Mouse (Mus musculus) liver, embryonic 13.5 days (tissue): ENCODE results near the gene Kif14. TPM values are rescaled to one million over a fixed set of nuclear protein-coding genes. Genes with fewer than 3 reads are reported as not detected.

Source experiments
- ATAC-seq: fragments of 200-750 bp; cut with Nextera tagmentation; 2 replicates; pipeline ENCODE4 v1.8.0; 2017; ENCODE audit warnings: low read depth, mild to moderate bottlenecking, moderate number of reproducible peaks, moderate library complexity
- DNase-seq: peaks from one replicate; pipeline ENCODE4 v3.0.0; 2022
- H3K27ac ChIP-seq: fragments of 300-500 bp; sonication (generic); 2 replicates; pipeline ENCODE4 v1.5.1; 2015; ENCODE audit warnings: moderate library complexity, mild to moderate bottlenecking, inconsistent platforms
- H3K27me3 ChIP-seq: fragments of 300-500 bp; sonication (generic); 2 replicates; pipeline ENCODE4 v1.6.1; 2015; ENCODE audit warnings: mild to moderate bottlenecking, inconsistent platforms
- H3K36me3 ChIP-seq: fragments of 300-500 bp; sonication (generic); 2 replicates; pipeline ENCODE4 v1.6.1; 2015; ENCODE audit warnings: mild to moderate bottlenecking, inconsistent platforms
- H3K4me1 ChIP-seq: fragments of 300-500 bp; sonication (generic); replicated peaks from 2 replicates; pipeline ENCODE4 v1.6.1; 2015; ENCODE audit warnings: inconsistent platforms
- H3K4me2 ChIP-seq: fragments of 300-500 bp; sonication (generic); 2 replicates; pipeline ENCODE4 v1.6.1; 2015; ENCODE audit warnings: inconsistent platforms, mild to moderate bottlenecking, moderate library complexity
- H3K4me3 ChIP-seq: fragments of 300-500 bp; sonication (generic); replicated peaks from 2 replicates; pipeline ENCODE4 v1.5.1; 2015; ENCODE audit warnings: mild to moderate bottlenecking, inconsistent platforms
- H3K9ac ChIP-seq: fragments of 300-500 bp; sonication (generic); 2 replicates; pipeline ENCODE4 v1.6.1; 2015; ENCODE audit warnings: mild to moderate bottlenecking, inconsistent platforms
- H3K9me3 ChIP-seq: fragments of 300-500 bp; sonication (generic); replicated peaks from 2 replicates; pipeline ENCODE4 v1.6.1; 2016; ENCODE audit warnings: inconsistent platforms
- WGBS: fragments of 180-500 bp; shearing (Covaris S2); methylation state at CpG from one replicate; pipeline ENCODE4 v1.1.7; 2015; ENCODE audit not compliant: insufficient replicate concordance; 5-methylcytosine and 5-hydroxymethylcytosine counted together
- polyA plus RNA-seq: library from polyadenylated mRNA; unstranded; fragments of >200 nt; fragmentation: Nextera tagmentation; extraction: Ambion mirVana; gene quantifications from 2 replicates; pipeline ENCODE4 v1.2.1, GENCODE M21; 2015

Kif14 gene
- polyA plus RNA-seq, 1 experiment from 2014 or later = 4.8 TPM

DNA sequence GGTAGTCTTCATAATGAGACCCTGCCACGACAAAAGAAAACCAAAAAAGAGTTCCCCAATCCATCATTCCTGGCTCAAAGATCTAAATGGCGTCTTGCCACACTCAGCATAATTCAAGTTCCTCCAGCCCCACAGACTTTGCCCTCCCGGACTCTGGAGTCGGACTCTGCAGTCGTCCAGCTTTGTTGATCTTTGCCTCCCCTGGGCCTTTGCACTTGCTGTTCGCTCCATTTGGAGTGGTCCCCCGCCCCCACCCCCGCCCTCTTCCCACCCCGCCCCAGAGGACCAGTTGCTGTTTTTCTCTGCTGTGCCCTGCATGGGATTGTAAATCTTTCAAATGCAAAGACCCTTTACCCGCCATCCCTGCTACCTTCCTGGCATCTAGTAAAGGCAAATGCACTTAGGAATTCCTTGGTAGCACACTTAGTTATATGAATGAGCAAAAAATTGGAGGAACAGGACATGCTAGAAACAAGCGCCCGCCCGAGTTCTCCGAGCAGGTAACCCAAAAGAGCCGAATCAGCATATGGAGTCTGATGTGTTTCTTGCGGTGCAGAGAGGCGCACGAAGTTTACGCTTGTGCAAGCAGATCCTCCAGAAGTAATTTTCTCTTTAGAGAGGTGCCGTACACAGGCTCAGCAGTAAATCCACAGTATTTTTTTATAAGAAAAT is 103.6 kb downstream of the Kif14 start:
- Histone ChIP-seq H3K27ac (no peak overlapping the region), H3K4me2 (peak overlapping the region; percentile 43), H3K27me3 (no peaks in the 10 kb centered on the region), H3K9ac (no peak overlapping the region), H3K4me3 (no peak overlapping the region), H3K9me3 (no peaks in the 10 kb centered on the region), H3K36me3 (no peaks in the 10 kb centered on the region), H3K4me1 (peaks cover 10% of the 10 kb centered on the region)
- no peak for DNase-seq
- WGBS = 44% methylated on average over 20 of the region's 20 CpGs
- no peak for ATAC-seq

DNA sequence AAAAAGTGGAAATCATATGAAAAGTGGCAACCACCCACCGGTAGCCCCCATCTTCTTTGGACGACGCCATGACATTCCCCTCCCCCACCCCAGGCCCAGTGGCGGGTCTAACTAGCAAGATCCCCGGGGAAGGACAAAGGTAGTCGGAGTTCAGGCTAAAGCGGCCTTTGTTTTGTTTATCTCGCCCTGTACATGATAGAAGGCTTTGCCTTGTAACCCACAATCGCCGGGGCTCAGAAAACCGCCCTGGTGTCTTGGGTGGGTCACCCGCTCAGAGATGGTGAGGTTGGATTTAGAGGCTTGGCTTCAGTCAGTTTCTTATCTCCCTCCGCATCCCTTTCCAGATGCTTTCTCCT is 104.1 kb downstream of the Kif14 start:
- Histone ChIP-seq H3K27me3 (no peaks in the 10 kb centered on the region), H3K27ac (no peak overlapping the region), H3K4me1 (peaks cover 10% of the 10 kb centered on the region), H3K4me3 (no peak overlapping the region), H3K9me3 (no peaks in the 10 kb centered on the region), H3K36me3 (no peaks in the 10 kb centered on the region), H3K9ac (no peak overlapping the region), H3K4me2 (peak overlapping the region; percentile 43)
- 8% methylated on average over 13 of the region's 13 CpGs for WGBS
- DNase-seq = no peak
- 0 out of 2 replicates have a peak, but pooled peaks have one; percentile 53 for ATAC-seq

DNA sequence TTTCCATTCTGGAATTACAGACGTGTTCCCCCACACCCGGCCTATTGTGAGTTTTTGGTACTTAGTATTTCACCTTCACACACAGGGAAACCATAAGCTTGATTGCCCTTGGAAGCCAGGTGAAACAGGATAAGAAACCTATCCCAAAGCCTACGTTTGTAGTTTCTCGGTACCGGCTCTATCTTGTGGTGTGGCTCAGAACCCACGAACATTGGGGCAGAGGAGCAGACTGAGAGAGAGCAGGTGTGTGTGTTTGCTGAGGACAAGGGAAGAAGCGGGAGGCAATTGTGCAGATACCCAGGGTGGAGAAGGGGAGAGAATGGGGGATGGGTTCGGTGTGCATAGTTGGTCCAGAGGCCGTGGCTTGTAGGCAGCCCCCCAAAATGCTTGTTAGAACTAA is 104.8 kb downstream of the Kif14 start:
- Histone ChIP-seq H3K4me2 (no peak overlapping the region), H3K4me3 (no peak overlapping the region), H3K9ac (no peak overlapping the region), H3K27ac (no peak overlapping the region), H3K4me1 (peaks cover 10% of the 10 kb centered on the region), H3K9me3 (no peaks in the 10 kb centered on the region), H3K27me3 (no peaks in the 10 kb centered on the region), H3K36me3 (no peaks in the 10 kb centered on the region)
- ATAC-seq (no peak), DNase-seq (no peak)
- WGBS = 69% methylated on average over 9 of the region's 9 CpGs

DNA sequence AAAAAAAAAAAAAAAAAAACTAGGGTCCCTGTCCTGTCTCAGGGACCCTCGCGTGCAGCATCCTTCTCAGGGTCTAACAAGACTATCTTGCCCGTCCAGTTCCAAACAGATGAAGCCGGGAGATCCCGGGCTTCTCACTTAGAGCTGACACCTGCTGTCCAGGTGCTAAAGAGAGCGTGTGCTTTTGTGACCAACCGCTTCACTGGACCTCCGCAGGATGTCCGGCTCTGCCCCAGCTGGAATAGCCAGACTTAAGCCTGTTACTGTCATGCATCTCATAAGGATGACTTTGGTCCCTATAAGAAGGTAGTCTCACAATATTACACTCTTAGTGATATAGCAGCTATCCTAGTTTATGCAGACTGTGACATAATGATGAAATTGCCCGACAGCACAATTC is 105.4 kb downstream of the Kif14 start:
- H3K36me3 ChIP-seq = no peaks in the 10 kb centered on the region
- H3K4me3 ChIP-seq = no peak overlapping the region
- no peak for DNase-seq
- ATAC-seq = no peak
- no peak overlapping the region for H3K27ac ChIP-seq
- no peaks in the 10 kb centered on the region for H3K27me3 ChIP-seq
- no peak overlapping the region for H3K4me2 ChIP-seq
- H3K9ac ChIP-seq = no peak overlapping the region
- WGBS = 58% methylated on average over 10 of the region's 10 CpGs
- peaks cover 10% of the 10 kb centered on the region for H3K4me1 ChIP-seq
- H3K9me3 ChIP-seq = no peaks in the 10 kb centered on the region

DNA sequence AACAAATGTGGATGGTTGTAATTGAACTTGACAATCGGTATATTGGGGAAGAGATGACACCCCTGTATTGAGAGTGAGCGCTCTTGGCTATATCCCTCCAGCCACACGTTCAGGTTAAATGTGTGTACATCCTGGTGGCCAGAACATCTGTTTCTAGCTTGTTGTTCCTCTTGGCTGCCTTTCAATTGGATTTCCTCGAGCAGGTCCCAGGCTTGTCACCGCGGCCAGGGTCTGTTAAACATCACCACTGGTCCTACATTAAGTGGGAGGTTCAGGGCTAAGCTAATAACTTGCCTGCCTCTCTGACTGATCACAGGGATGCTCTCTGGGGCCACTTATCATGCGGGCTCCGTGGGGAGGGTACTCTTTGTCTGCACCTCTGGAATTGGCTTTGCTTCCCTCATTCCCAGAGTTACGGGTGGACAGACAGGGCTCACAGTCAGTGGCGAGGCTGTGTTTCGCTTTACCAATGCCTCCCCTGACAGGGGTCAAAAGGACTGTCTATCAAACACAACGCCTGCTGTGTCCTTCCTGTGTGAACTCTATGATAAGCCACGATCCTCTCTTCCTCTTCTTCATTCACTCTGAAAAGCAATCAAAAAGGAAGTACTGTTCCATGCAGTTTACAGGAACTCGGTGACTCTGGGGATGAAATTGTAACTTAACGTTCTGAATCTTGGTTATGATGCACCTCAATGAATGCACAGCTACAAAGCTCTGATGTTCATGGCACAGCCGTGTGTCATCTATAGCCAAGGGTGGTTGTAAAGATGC is 111.9 kb downstream of the Kif14 start:
- H3K4me2 ChIP-seq = peak overlapping the region; percentile 26
- DNase-seq = no peak
- no peak overlapping the region for H3K27ac ChIP-seq
- 16% methylated on average over 16 of the region's 16 CpGs for WGBS
- H3K9me3 ChIP-seq = no peaks in the 10 kb centered on the region
- no peak for ATAC-seq
- no peaks in the 10 kb centered on the region for H3K36me3 ChIP-seq
- no peaks in the 10 kb centered on the region for H3K4me1 ChIP-seq
- no peak overlapping the region for H3K9ac ChIP-seq
- H3K27me3 ChIP-seq = peaks cover 12% of the 10 kb centered on the region
- no peak overlapping the region for H3K4me3 ChIP-seq

DNA sequence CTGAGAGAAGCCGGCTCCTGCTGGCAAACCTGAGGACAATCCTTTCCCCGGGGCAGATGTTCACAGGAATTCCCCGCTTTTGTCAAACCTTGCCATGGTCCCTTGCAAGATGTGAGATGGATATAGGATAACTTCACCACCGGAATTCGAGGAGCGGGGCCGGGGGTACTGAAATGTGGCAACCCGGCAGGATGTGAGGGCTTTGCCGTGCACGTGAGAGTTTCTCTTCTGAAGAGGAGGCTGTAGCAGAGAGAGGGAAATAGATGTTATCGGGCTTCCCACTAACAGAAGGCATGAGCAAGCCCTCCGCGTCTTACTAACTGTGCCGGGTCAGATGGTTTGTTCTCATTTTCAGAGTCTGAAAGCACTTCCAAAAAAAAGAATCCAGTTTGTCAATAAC is 113.2 kb downstream of the Kif14 start:
- Histone ChIP-seq H3K36me3 (no peaks in the 10 kb centered on the region), H3K4me1 (no peaks in the 10 kb centered on the region), H3K27ac (no peak overlapping the region), H3K9ac (no peak overlapping the region), H3K27me3 (peaks cover 12% of the 10 kb centered on the region), H3K9me3 (no peaks in the 10 kb centered on the region), H3K4me2 (peak overlapping the region; percentile 19; the same call in 1 of the 2 replicates), H3K4me3 (no peak overlapping the region)
- no peak for ATAC-seq
- WGBS = 18% methylated on average over 14 of the region's 14 CpGs
- no peak for DNase-seq

DNA sequence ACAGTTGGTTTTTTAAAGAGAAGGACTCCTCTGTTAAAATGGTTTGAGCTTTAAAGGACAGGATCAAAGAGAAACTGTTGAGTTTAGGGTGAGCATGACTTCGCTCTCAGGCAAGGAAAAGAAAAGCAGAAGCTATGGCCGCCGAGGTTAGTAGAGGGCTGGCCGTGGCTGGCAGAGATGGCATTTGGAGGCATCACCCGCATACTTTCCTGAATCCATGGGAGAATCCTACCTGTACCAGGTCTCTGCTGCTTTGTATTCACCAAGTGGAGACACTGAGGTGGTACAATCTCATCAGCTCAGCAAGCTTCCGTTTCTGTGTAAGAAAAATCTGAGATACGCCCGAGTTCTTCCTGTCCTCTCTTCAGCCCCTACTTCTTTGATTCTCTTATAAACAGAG is 114.1 kb downstream of the Kif14 start:
- Histone ChIP-seq H3K4me3 (no peak overlapping the region), H3K4me2 (no peak overlapping the region), H3K9ac (no peak overlapping the region), H3K27ac (no peak overlapping the region), H3K9me3 (no peaks in the 10 kb centered on the region), H3K27me3 (peaks cover 12% of the 10 kb centered on the region), H3K4me1 (no peaks in the 10 kb centered on the region), H3K36me3 (no peaks in the 10 kb centered on the region)
- 38% methylated on average over 8 of the region's 8 CpGs for WGBS
- DNase-seq (no peak), ATAC-seq (no peak)

Other genes with a start within 250 kb of the Kif14 start
- 0.22 and 0.39 TPM in 2 replicates for gene Inava, start 232.1 kb upstream of the Kif14 start, polyA plus RNA-seq
- not detected in 2 replicates for gene Gpr25, start 205.5 kb upstream of the Kif14 start, polyA plus RNA-seq
- gene Camsap2, start 120.2 kb upstream of the Kif14 start, polyA plus RNA-seq = 5.8 and 7.0 TPM in 2 replicates
- 7.2 and 7.6 TPM in 2 replicates for gene Ddx59, start 51.1 kb upstream of the Kif14 start, polyA plus RNA-seq
- 6.7 and 8.4 TPM in 2 replicates for gene Zfp281, start 158.6 kb downstream of the Kif14 start, polyA plus RNA-seq